Mouse (Mus musculus) inflammation-experienced regulatory T-cells, adult 16 weeks (primary cell): Measurements from ENCODE around the gene Efcab5. TPM values are rescaled to one million over a fixed set of nuclear protein-coding genes. Genes with fewer than 3 reads are reported as not detected.

Experiments
- polyA plus RNA-seq: library from polyadenylated mRNA; unstranded; fragments of 100-300 nt; shearing (Covaris generic); gene quantifications from one replicate; pipeline ENCODE4 v1.2.1, GENCODE M21; 2017

The Efcab5 gene
- 0.10 TPM for polyA plus RNA-seq

GRCm38 (mm10) chr11:77188868-77189267 is at the start of gene Efcab5:
Gene Efcab5, minus strand, starts transcription at chr11:77188968.

GRCm38 (mm10) chr11:77215951-77216760 is 27.4 kb upstream of the Efcab5 start, which contains the start of gene Ssh2:
Gene Ssh2, plus strand, starts transcription at chr11:77216287.

GRCm38 (mm10) chr11:77078273-77079134 is 110.3 kb downstream of the Efcab5 start, which contains the start of gene Nsrp1:
Gene Nsrp1, minus strand, starts transcription at chr11:77078435.

Other genes starting within 250 kb of the Efcab5 start
- not detected for gene Slc6a4, start 190.4 kb downstream of the Efcab5 start, polyA plus RNA-seq
- 46.9 TPM for gene Nsrp1, start 110.5 kb downstream of the Efcab5 start, polyA plus RNA-seq
- gene Ssh2, start 27.3 kb upstream of the Efcab5 start, polyA plus RNA-seq: 167 TPM